9 mouse cellular contexts compared by ENCODE assay signal in the genomic region with DNA sequence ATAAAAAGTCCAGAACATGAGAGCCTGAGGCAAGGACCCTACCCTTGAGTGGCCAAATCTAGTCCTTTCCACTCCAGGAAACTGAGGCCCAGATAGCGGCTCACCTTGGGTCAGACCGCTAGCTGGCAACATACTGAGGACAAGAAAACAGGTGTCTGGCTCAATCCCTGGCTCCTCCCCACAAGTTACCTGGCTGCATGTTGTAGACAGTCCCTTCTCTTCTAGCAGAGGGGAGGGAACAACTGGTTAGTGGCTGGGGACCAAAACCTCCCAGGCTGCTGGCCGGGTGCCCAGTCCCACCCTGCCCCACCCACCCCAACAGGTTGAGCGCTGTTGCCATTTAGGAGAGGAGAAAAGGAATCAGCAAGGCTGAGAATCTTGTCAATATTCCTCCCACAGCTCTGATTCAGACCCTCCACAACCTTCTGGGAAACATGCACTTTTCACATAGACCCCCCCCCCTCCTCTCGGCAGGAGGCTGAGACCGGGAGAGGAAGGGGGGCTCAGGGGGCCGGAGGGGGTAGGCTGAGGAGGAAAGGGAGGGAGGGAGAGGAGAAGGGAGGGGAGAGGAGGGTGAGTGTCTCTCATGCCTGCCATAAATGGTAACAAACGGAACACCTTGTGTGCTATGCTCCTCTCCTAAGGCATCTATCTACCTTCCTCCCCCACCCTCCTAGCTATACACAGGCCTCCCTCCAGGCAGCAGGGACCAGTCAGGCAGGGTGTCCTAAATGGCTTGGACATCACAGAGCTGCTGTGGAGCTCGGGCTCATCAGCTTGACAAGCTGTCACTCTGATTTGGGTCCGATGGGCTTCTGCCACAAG.
DNase-seq lines count a peak whose midpoint lies in the region; ATAC-seq and TF ChIP-seq lines count a peak whose summit lies in the region.
"Had no signal": no experiment of that assay in that cellular context is flagged by ENCODE, and none has a peak within 500 bp of the region (broad histone marks: within the 10 kb centered on the region; RNA-seq: fewer than 3 reads in every experiment).

No protein-coding gene starts in this region.

- H3K36me3 ChIP-seq in lung, embryonic 14.5 days (ENCODE audit: insufficient read depth) = 0 out of 2 replicates have a peak, but pooled peaks cover 2% of the 10 kb centered on the region
- H3K36me3 ChIP-seq in forebrain, embryonic 16.5 days (ENCODE audit: control insufficient read depth, insufficient read depth) = no peaks in the 10 kb centered on the region
- no peaks in the 10 kb centered on the region for H3K36me3 ChIP-seq in limb, embryonic 12.5 days
- no peaks in the 10 kb centered on the region; the same call in 1 of the 2 replicates for H3K36me3 ChIP-seq in stomach, embryonic 14.5 days (ENCODE audit: control insufficient read depth, insufficient read depth, low read length)

- no peak overlapping the region for H3K4me2 ChIP-seq in lung, embryonic 14.5 days
- no peak overlapping the region for H3K4me2 ChIP-seq in forebrain, embryonic 16.5 days (ENCODE audit: low read length)
- H3K4me2 ChIP-seq in limb, embryonic 12.5 days = no peak overlapping the region
- no peak overlapping the region for H3K4me2 ChIP-seq in stomach, embryonic 14.5 days (replicated peaks; ENCODE audit: low read depth, low read length)

- H3K27me3 ChIP-seq in lung, embryonic 14.5 days (ENCODE audit: insufficient read depth, low read length) = no peaks in the 10 kb centered on the region
- H3K27me3 ChIP-seq in forebrain, embryonic 16.5 days (replicated peaks; ENCODE audit: control insufficient read depth, insufficient read depth, low read length) = no peaks in the 10 kb centered on the region
- H3K27me3 ChIP-seq in limb, embryonic 12.5 days = no peaks in the 10 kb centered on the region
- H3K27me3 ChIP-seq in stomach, embryonic 14.5 days (ENCODE audit: control insufficient read depth, insufficient read depth, low read length) = no peaks in the 10 kb centered on the region

- peak; percentile 44 for DNase-seq in lung, embryonic 14.5 days
- no peak for DNase-seq in lung, adult 18-20 months
- no peak for DNase-seq in adrenal gland, postnatal 25 days
- no peak for DNase-seq in right cerebral cortex, postnatal 4 days
- DNase-seq: kidney, postnatal 14 days; thymus, postnatal 14 days had no signal

- no peak overlapping the region; the same call in 1 of the 2 replicates for H3K9ac ChIP-seq in lung, embryonic 14.5 days
- H3K9ac ChIP-seq in forebrain, embryonic 16.5 days (replicated peaks; ENCODE audit: low read depth, low read length) = 0 out of 2 replicates have a peak overlapping the region, but pooled peaks have one; percentile 2
- H3K9ac ChIP-seq in limb, embryonic 12.5 days (replicated peaks) = no peak overlapping the region
- 0 out of 2 replicates have a peak overlapping the region, but pooled peaks have one; percentile 6 for H3K9ac ChIP-seq in stomach, embryonic 14.5 days (replicated peaks; ENCODE audit: low read depth, low read length)

- peak overlapping the region; percentile 30; the same call in 1 of the 2 replicates for H3K27ac ChIP-seq in lung, embryonic 14.5 days (ENCODE audit: low read depth)
- H3K27ac ChIP-seq in forebrain, embryonic 16.5 days (ENCODE audit: low read length) = peak overlapping the region; percentile 75; the same call in 1 of the 2 replicates
- H3K27ac ChIP-seq in limb, embryonic 12.5 days = 0 out of 2 replicates have a peak overlapping the region, but pooled peaks have one; percentile 29
- H3K27ac ChIP-seq in stomach, embryonic 14.5 days (ENCODE audit: low read length) = peak overlapping the region; percentile 76

- 31% methylated on average over 9 of the region's 10 CpGs for WGBS in lung, embryonic 14.5 days
- 18% methylated on average over 8 of the region's 10 CpGs for WGBS in forebrain, embryonic 16.5 days
- WGBS in limb, embryonic 12.5 days = 27% methylated on average over 9 of the region's 10 CpGs
- 34% methylated on average over 6 of the region's 10 CpGs for WGBS in stomach, embryonic 14.5 days

- H3K4me1 ChIP-seq in lung, embryonic 14.5 days (ENCODE audit: insufficient read depth) = 0 out of 2 replicates have a peak, but pooled peaks cover 10% of the 10 kb centered on the region
- H3K4me1 ChIP-seq in forebrain, embryonic 16.5 days (replicated peaks; ENCODE audit: control insufficient read depth, insufficient read depth, low read length) = peaks cover 27% of the 10 kb centered on the region
- H3K4me1 ChIP-seq in limb, embryonic 12.5 days (replicated peaks) = peaks cover 57% of the 10 kb centered on the region
- H3K4me1 ChIP-seq in stomach, embryonic 14.5 days (ENCODE audit: control insufficient read depth, insufficient read depth, low read length) = peaks cover 26% of the 10 kb centered on the region

- ATAC-seq in lung, embryonic 14.5 days (ENCODE audit: insufficient read depth) = peak; percentile 33; the same call in 1 of the 2 replicates
- peak; percentile 47 for ATAC-seq in forebrain, embryonic 16.5 days
- ATAC-seq in limb, embryonic 12.5 days (ENCODE audit: insufficient number of reproducible peaks, insufficient read depth, low FRiP score, low TSS enrichment, low read depth) = 0 out of 2 replicates have a peak, but pooled peaks have one; percentile 22
- ATAC-seq in stomach, embryonic 14.5 days (ENCODE audit: insufficient number of reproducible peaks, insufficient read depth, low FRiP score, low read depth) = peak; percentile 60

- no peak for TF ChIP-seq CTCF in lung, embryonic 14.5 days (IDR thresholded peaks at IDR 0.05; ENCODE audit: low read depth)

- H3K9me3 ChIP-seq in lung, embryonic 14.5 days (ENCODE audit: low read depth, low read length) = no peaks in the 10 kb centered on the region
- H3K9me3 ChIP-seq in forebrain, embryonic 16.5 days (ENCODE audit: control insufficient read depth, low read length) = no peaks in the 10 kb centered on the region
- H3K9me3 ChIP-seq in limb, embryonic 12.5 days = no peaks in the 10 kb centered on the region
- H3K9me3 ChIP-seq in stomach, embryonic 14.5 days (ENCODE audit: control insufficient read depth, low read depth, low read length) = no peaks in the 10 kb centered on the region

- no peak overlapping the region for H3K4me3 ChIP-seq in lung, embryonic 14.5 days (ENCODE audit: low read depth, low read length)
- H3K4me3 ChIP-seq in forebrain, embryonic 16.5 days (replicated peaks; ENCODE audit: low read length) = no peak overlapping the region
- no peak overlapping the region for H3K4me3 ChIP-seq in limb, embryonic 12.5 days (replicated peaks)
- no peak overlapping the region for H3K4me3 ChIP-seq in stomach, embryonic 14.5 days (ENCODE audit: low read depth, low read length)

Comparison
In these comparisons a context has a peak if more than half of its experiments do, and no peak if none do; other contexts are left out.
1. H3K9ac ChIP-seq: peak in forebrain, embryonic 16.5 days (single experiment) and stomach, embryonic 14.5 days (single experiment); none in lung, embryonic 14.5 days (single experiment) and limb, embryonic 12.5 days (single experiment).
2. Peak in every context shown above with its lines, with median percentiles within 50 percentile points of each other: ATAC-seq and H3K27ac ChIP-seq.